Mouse (Mus musculus) right cerebral cortex, adult 18-20 months (tissue): ENCODE measurements at regions not wholly inside any gene's neighbourhood (a gene's known extent, or its start where the extent isn't known, plus 50 kb on each side); places are given as distances from the start of the nearest gene placed in this dataset.

ENCODE experiments used
- DNase-seq: peaks from one replicate; pipeline ENCODE4 v3.0.0; 2022; ENCODE audit warnings: mixed read lengths

DNA sequence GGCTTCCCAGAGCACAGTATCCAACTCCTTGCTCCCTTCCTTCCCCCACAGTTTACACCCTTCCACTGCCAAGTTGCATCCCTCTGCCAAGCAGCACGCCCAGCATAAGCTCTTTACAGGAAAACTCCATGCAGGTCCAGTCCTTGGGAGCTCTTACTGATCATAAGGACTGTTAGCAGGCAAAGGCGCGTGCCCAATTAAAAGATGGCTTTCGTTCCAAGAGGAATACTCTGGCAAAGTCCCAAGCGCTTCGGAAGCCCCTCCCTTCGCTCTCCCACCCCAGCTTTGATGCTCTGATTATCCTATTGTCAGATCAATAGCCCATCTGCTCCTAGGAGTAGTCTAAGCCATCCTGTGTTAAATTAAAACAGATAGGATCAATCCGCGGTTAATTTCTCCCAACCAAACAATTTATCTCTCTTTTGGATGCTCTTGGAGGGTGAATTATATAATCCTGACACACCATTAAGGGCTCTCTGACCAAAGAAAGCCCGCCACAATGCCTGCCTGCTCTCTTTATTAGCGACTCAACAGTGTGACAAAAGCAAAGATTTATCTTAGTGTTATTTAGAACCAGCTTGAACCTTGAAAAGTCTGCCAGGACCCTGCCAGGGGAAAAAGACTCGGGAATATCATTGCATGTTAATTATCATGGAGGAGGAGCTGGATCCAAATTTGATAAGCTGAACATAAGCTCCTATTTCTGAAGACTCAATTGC lies 312.5 kb downstream of the Gsdmc2 start:
- DNase-seq: peak; percentile 33

DNA sequence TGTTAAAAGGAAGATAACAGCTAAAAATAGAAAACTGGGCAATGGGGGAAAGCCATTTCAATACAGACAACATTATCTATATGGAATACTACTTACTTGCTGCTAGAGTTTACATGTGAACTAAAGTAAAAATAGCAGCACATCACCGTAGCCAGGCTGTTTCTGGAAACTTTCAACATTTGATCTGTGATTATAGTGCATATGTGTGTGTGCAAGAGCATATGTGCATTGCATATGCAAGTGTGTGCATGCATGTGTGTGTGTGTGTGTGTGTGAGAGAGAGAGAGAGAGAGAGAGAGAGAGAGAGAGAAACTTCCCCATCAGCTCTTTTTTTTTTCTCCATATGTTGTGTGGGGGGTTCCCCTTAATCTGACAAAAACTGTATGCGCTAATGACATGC lies 317.7 kb downstream of the Gsdmc2 start:
- no peak for DNase-seq

DNA sequence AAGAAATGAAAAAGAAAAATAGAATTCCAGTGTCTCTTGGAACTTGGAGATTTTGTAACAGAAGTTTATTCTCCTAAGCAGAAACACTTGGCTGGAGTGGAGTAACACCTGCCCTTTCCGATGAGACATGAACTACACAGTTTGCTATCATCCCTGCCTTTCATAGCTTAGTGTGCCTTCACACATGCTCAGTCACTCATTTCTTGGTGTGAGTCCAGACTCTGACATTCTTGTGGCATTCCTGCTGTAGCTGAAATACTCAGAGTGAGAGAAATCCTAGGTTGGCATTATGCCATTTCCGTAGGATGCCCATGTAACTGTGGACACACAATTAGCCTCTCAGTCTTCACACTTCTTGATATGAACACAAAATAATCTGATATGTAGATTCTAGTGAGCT lies 318.2 kb downstream of the Gsdmc2 start:
- DNase-seq: no peak

- DNase-seq: no peak
Measured at GRCm38 (mm10) chr15:63517301-63517700, 327.7 kb downstream of the Gsdmc2 start.

DNA sequence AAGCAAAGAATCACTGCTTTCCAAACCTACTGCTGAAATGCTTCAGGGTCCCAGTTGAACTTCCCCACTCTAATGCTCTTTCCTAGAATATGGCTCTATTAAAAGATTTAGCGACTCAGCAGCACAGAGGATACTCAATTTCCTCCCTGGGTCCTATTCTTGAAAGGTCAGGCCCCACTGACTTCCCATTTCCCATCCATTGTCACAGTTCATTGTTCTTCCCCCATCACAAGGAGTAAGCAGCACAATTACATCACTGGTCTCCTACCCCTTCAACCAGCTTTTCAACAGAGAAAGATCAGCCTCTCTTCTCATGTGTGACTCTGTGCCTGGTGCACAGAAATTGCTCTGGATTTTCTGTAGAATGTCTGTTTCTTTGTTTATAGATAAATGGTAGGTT lies 344.5 kb downstream of the Gsdmc2 start:
- DNase-seq: no peak

GRCm38 (mm10) chr15:63498483-63498882 lies 346.5 kb downstream of the Gsdmc2 start:
- no peak for DNase-seq

DNA sequence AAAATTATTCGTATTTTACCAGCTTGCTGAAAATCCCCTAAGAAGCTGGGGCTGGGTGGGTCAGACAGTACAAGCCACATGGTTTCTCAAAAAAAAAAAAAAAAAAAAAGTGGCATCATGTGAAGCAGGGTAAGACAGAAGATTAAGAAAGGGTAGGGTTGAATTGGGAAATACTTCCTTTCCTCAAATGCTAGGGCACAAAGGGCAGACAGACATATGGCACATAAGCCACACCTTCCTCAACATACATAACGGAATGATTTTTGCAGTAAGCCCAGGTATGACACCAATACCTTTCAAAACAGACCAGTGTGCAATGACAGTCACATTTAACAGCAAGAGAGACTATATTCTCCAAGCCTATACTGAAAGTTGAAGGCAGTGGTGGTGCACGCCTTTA lies 347.8 kb downstream of the Gsdmc2 start:
- no peak for DNase-seq

DNA sequence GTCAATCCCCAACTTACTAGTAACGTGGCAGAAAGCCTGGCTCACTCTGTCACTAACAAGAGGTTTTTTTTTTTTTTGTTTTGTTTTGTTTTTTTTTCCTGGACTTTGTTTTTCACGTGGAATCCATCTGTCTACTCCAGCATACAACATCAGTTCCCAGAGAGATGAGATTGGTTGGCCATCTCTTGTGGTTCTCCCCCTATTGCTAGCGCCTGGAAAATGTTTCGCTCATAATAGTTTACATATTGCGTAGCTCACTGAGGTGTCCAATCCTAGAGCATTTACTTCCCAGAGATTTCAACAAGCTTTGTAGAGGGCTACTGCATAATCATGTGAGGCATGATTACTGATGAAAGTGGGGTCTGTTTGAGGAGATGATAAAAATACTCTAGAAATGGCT lies 360.1 kb downstream of the Gsdmc2 start:
- no peak for DNase-seq

DNA sequence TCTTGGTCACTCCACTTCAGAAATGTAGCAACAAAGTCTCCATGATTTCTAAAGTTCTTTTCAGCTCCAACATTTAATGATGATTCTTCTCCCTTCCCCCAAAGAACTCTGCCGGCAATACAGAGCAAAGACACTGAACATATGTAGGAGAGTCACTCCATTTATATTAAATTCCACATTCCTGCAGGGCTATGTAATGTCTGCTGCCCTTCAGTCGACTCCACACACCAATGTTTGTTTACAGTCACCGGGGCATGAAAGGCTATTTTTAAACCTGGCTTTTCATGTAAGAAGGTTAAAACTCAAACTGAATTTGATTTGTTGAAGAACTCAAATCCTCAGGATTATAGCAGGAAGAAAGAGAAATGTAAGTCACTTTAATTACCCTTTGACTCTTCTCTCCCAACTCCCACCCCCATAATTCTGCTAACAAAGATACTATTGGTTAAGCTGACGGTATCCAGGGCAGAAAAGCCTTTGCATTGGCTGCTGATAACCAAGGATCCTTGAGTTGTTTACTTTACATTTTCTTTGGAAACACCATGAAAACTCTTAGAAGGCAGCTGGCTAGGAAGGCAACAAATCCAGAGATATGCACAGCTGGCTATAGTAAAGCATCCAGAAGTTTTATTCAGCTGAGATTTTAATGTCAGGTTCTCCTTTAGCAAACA lies 360.6 kb downstream of the Gsdmc2 start:
- no peak for DNase-seq

DNA sequence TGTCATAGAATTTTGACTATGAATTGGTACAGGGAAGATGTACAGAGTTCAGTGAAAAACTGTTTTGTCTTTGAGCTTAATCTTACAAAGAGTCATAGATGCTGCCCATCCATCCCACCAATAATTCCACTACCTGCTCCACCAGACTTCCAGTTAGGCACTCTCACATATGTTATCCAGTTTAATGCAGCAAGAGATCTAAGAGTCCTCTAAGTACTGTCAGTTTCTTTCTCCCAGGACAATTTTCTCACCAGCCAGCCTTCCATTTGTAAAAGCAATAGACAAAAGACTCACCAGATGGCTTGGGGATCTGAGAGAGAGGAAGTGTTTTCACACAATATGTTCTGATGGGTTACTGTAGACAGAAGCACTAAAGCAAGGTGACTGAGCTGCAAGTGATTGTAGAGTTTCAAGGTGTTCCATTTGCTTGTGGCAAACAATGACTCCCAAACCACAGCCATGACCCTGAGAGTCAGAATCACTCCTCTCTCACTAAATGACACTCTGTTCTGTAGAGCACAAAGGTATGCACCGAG lies 365.6 kb downstream of the Gsdmc2 start:
- peak; percentile 5 for DNase-seq

- no peak for DNase-seq
Measured at GRCm38 (mm10) chr15:63466916-63467315, 378.1 kb downstream of the Gsdmc2 start.

GRCm38 (mm10) chr15:63452529-63452928 lies 392.4 kb downstream of the Gsdmc2 start:
- DNase-seq: no peak

- no peak for DNase-seq
Measured at GRCm38 (mm10) chr15:63446288-63446687, 398.7 kb downstream of the Gsdmc2 start.

DNA sequence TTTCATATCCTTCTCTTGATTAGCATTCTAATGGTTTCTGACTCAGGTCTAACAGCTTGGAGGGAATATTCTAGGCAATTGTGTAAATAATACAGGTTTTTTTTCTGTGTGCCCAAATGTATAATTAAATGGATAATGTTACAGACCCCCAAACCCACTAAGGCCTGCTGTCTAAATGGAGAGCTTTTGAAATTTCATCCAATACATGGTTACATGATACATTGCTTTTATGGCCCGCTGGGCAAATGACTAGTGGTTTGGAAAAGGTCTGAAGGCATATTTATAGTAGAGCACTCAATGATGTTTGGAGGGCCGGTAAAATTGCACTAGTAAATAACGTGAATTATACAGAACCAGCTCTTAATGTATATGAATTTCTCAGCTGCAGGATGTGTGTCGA lies 400.0 kb downstream of the Gsdmc2 start:
- no peak for DNase-seq

- DNase-seq: no peak
Measured at GRCm38 (mm10) chr15:63442146-63442780, 402.7 kb downstream of the Gsdmc2 start.

DNA sequence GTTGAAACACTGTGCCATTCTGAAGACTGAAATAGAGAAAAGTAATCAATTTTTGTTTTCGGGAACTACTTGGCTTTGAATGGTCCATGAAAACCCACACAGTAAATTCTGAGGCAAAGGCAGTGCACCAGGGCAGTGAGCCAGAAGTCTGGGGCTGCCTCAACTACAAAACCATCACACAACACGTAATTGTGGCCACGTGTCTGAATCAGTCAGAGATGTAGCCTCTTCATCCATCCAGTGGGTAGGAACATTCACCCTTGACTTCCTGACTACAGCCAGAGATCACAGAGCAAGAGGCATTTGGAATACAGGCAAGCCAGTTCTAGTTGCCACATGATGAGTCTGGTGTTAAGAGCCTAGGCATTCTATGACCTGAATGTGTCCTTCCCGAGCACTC lies 432.3 kb downstream of the Gsdmc2 start:
- no peak for DNase-seq

DNA sequence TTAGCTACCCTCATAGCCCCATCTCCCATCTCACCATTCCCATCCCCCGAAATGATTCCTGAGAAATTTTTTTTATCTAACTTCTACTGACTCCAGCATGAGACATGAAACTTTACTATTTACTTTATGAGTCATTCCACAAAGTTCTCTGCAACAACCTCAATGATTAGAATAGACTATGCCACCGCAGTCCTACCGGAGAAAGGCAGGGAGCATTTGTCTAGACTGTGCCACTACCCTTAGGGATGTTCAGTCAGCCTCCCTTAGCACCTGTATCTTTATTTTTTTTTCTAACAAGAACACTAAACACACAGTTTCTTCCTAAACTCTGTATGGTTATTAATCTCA lies 433.2 kb downstream of the Gsdmc2 start:
- DNase-seq: no peak

DNA sequence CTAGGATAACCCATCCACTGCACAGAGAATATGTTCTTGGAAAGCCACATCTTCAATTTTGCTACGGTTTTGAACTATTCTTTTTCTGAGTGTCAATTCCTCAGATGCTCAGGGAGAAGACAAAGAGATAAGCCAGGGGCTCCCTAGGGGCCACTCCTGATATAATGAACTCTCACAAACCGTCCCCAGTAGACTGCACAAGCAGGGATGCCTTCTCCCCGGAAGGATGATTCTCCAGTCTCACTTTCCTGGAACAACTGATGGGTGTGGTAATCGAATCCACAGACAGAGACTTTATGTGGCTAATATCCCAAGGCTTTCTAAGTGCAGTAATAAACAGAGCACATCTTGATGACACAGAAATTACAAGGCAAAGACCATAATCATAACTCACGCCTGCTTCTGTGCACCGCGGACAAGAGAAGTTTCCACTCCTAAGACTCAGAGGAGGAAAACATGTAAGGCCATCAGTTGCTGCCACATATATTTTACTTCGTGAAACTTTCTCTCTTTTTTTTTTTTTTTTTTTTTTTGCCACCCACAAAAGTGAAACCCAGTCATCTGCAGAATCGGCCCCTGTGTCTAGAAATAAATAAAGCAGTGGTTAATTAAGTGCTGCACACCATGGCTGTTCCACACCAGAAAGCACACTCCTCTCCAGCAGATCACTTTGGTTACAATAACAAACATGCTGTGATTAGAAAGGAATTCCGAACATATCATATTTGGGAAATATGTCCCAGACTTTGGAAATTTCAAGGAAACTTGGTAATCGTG lies 433.8 kb downstream of the Gsdmc2 start:
- DNase-seq: no peak

- DNase-seq: no peak
Measured at GRCm38 (mm10) chr15:63400445-63400844, 444.5 kb downstream of the Gsdmc2 start.

- no peak for DNase-seq
Measured at GRCm38 (mm10) chr15:63400011-63400410, 445.0 kb downstream of the Gsdmc2 start.

- DNase-seq: no peak
Measured at GRCm38 (mm10) chr15:63397485-63397884, 447.5 kb downstream of the Gsdmc2 start.

DNA sequence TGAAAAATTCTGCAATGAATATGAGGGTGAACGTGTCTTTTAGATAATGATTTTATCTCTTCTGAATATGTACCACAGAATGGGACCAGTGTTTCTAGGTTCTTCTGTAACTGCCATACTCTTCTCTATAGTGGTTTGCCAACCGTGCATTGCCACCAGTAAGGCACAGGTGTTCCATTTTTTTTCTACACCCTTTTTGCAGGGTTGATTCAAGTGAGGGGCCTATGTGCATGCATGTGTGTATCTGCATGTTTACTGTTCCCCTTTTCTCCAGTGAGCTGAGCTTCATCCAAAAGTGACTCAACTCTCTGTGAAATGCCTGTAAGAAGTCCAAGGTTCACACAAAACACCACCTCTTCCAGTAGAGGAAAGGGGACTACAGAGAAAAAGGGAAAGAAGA lies 467.7 kb downstream of the Gsdmc2 start:
- no peak for DNase-seq

DNA sequence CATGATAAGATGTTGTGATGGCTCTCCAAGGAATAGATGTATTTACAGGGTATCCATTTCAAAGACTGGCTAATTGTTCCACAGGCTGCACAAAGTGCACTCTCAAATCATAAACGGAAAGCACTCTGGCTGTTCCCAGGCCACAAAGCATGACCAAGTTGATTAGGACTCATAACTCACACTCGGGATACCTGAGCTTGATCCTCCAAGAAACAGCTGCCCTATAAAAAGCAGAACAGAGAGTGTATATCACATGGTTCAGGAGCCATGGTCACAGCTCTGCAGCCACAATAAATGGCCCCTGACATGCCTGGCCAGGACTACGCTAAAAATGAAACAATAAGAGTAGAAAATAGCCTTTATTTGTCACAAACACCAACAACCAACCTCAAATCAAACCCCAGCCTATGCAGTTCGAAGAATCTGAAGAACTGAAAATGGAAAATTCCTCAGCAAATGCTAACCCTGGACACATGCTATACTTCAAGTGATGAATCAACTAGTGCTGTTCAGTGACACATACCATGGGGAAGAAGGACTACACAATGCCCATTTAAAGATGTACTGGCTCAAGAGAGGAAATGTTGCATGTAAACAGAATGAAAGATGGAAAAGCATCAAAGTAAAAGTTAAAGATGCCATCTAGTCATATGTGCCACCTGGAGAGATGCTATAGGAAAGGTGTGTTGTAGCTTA lies 473.5 kb downstream of the Gsdmc2 start:
- DNase-seq: no peak
